Mouse (Mus musculus) brain, embryonic 14.5 days (tissue): Measurements from ENCODE around the gene Plscr5.

Experiments
- CTCF ChIP-seq: fragments of 200-500 bp; IDR thresholded peaks from 2 replicates; pipeline ENCODE4 v1.5.1; 2012; ENCODE audit warnings: inconsistent platforms, mild to moderate bottlenecking, moderate library complexity, borderline replicate concordance; ENCODE audit not compliant: insufficient read depth, insufficient read length; ENCODE audit errors: extremely low read depth
- POLR2A ChIP-seq: fragments of 200-500 bp; IDR thresholded peaks from 2 replicates; pipeline ENCODE4 v1.6.1; 2012; ENCODE audit warnings: mild to moderate bottlenecking, inconsistent platforms, borderline replicate concordance; ENCODE audit not compliant: poor library complexity, insufficient read depth, insufficient read length, severe bottlenecking; ENCODE audit errors: extremely low read depth

DNA sequence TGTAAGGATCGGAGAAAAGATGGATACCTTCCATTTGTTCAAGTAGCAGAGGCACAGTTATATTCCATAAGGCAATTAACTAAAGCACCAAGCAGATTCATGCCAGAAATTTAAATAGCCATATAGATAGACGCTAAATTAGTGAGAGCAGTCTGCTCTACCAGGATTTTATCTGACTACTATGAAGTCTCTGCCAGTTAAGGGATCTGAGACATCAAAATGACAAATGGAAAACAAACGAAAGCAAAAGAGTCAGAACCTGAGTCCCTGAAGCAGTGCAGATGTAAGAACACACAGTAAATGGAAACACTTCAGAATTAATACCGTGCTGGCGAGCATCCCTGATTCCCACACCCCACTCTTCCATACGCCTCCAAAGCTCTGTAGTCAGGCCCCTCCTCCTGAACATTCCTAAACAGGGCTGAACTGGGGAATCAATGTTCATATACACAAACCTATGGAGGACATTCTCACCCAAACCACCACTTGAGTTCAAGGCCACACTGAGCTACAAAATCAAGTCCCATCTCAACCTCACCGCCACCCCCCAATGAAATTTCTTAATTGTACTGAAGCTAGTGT, 17.7 kb downstream of the Plscr5 start:
- TF ChIP-seq CTCF (no peak), POLR2A (no peak)
